Mouse (Mus musculus) liver, embryonic 15.5 days (tissue): Measurements from ENCODE around the gene Psmd2. TPM values are rescaled to one million over a fixed set of nuclear protein-coding genes. Genes with fewer than 3 reads are reported as not detected.

Experiments
- ATAC-seq: fragments of 200-750 bp; cut with Nextera tagmentation; 2 replicates; pipeline ENCODE4 v1.8.0; 2017; ENCODE audit warnings: moderate number of reproducible peaks, mild to moderate bottlenecking, moderate library complexity; ENCODE audit not compliant: insufficient read depth
- H3K27ac ChIP-seq: fragments of 300-500 bp; sonication (generic); replicated peaks from 2 replicates; pipeline ENCODE4 v1.5.1; 2015; ENCODE audit warnings: mild to moderate bottlenecking, inconsistent platforms
- H3K27me3 ChIP-seq: fragments of 300-500 bp; sonication (generic); 2 replicates; pipeline ENCODE4 v1.6.1; 2015; ENCODE audit warnings: mild to moderate bottlenecking, inconsistent platforms
- H3K36me3 ChIP-seq: fragments of 300-500 bp; sonication (generic); replicated peaks from 2 replicates; pipeline ENCODE4 v1.6.1; 2015; ENCODE audit warnings: moderate library complexity, mild to moderate bottlenecking, inconsistent platforms
- H3K4me1 ChIP-seq: fragments of 300-500 bp; sonication (generic); replicated peaks from 2 replicates; pipeline ENCODE4 v1.6.1; 2015; ENCODE audit warnings: inconsistent platforms
- H3K4me2 ChIP-seq: fragments of 300-500 bp; sonication (generic); 2 replicates; pipeline ENCODE4 v1.6.1; 2015; ENCODE audit warnings: moderate library complexity, mild to moderate bottlenecking, inconsistent platforms
- H3K4me3 ChIP-seq: fragments of 300-500 bp; sonication (generic); replicated peaks from 2 replicates; pipeline ENCODE4 v1.5.1; 2015; ENCODE audit warnings: mild to moderate bottlenecking, inconsistent platforms
- H3K9ac ChIP-seq: fragments of 300-500 bp; sonication (generic); 2 replicates; pipeline ENCODE4 v1.6.1; 2015; ENCODE audit warnings: moderate library complexity, mild to moderate bottlenecking, inconsistent platforms
- H3K9me3 ChIP-seq: fragments of 300-500 bp; sonication (generic); replicated peaks from 2 replicates; pipeline ENCODE4 v1.6.1; 2016; ENCODE audit warnings: inconsistent platforms
- WGBS: fragments of 180-500 bp; shearing (Covaris S2); methylation state at CpG from one replicate; pipeline ENCODE4 v1.1.7; 2015; ENCODE audit warnings: mixed read lengths; ENCODE audit not compliant: insufficient replicate concordance; 5-methylcytosine and 5-hydroxymethylcytosine counted together
- polyA plus RNA-seq: library from polyadenylated mRNA; unstranded; fragments of >200 nt; fragmentation: Nextera tagmentation; extraction: Ambion mirVana; gene quantifications from 2 replicates; pipeline ENCODE4 v1.2.1, GENCODE M21; 2015

Psmd2 gene
- polyA plus RNA-seq, 1 experiment from 2014 or later, result 164 TPM

DNA sequence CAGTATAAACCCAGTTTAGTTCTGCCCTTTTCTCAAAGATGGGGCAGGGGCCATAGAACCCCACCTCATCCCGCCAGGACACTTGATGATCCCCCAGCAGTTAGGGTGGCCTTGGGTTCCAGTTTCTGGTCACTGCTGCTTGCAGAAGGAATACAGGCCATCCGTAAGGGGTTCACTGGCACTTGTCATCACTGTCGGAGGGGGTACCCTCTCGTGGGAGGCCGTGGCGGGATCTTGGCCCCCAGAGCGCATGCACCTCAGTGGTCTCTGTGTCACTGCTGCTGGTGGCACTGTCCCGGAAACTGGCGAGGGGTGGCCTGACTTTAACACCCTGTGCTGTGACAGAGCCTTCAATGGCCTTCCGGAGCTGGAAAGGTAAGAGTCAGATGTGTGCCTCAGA is 51.6 kb downstream of the Psmd2 start:
- H3K4me1 ChIP-seq, result peaks cover 69% of the 10 kb centered on the region
- WGBS, result 73% methylated on average over 10 of the region's 10 CpGs
- H3K4me2 ChIP-seq, result peak overlapping the region; percentile 65
- no peak for ATAC-seq
- peak overlapping the region; percentile 54; the same call in 1 of the 2 replicates for H3K9ac ChIP-seq
- no peaks in the 10 kb centered on the region for H3K9me3 ChIP-seq
- peaks cover 18% of the 10 kb centered on the region for H3K27me3 ChIP-seq
- H3K4me3 ChIP-seq, result peak overlapping the region; percentile 21
- peak overlapping the region; percentile 91 for H3K27ac ChIP-seq
- peaks cover 25% of the 10 kb centered on the region for H3K36me3 ChIP-seq

DNA sequence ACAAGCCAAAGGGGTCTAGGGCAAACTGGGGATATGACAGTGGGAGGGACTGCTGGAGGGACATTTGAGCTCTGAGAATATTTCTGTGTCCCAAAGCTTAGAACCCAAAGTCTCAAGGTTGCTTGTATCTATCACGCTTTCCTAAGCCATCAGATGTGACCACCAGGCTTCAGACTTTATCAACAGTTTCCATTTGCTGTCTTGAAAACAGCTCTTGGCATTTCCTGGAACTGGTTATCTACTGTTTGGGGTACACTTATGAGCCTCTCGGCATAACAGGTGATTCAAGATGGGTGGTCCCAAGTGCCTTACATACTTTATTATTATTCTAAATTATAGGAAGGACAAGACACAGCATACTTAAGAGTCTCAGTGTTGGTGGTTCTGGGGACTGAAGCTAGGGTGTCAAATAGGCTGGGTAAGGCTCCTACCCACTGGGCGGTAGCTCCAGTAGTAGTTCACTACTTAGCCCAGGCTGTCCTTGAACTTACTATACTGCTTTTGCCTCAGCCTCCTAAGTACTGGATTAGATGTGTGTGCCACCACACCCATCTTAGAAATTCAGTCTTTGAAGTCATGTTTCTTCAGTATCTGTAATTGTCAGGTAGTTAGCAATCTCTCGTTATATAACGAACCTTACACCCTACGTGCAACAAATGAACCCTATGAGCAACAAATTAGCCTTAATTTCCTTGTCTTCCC is 52.4 kb downstream of the Psmd2 start:
- peak; percentile 76 for ATAC-seq
- Histone ChIP-seq H3K4me1 (peaks cover 75% of the 10 kb centered on the region), H3K9me3 (no peaks in the 10 kb centered on the region), H3K4me3 (peak overlapping the region; percentile 21), H3K36me3 (peaks cover 33% of the 10 kb centered on the region), H3K27me3 (peaks cover 10% of the 10 kb centered on the region), H3K9ac (peak overlapping the region; percentile 54; the same call in 1 of the 2 replicates), H3K4me2 (peak overlapping the region; percentile 65), H3K27ac (peak overlapping the region; percentile 91)
- WGBS, result 27% methylated on average over 6 of the region's 6 CpGs

DNA sequence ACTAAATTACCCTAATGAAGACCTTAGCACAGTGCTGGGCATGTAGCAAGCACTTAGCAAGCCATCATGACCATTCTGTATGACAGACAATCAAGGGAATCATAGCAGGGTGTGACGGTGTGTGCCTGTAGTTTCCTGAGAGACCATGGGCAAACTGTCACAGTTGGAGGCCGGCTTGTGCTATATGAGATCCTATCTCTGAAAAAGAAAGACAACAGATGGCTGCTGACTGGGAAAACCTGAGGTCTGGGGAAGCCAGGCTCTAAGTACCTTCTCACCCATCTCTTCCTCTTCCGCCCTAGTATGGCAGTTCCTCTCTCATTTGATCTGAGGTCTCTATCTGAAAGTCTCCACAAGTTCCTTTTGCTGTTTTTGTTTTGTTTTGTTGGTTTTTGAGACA is 54.3 kb downstream of the Psmd2 start:
- H3K9me3 ChIP-seq, result no peaks in the 10 kb centered on the region
- H3K4me1 ChIP-seq, result peaks cover 94% of the 10 kb centered on the region
- peaks cover 6% of the 10 kb centered on the region for H3K27me3 ChIP-seq
- H3K4me3 ChIP-seq, result no peak overlapping the region
- no peak overlapping the region; the same call in 1 of the 2 replicates for H3K9ac ChIP-seq
- no peak overlapping the region for H3K4me2 ChIP-seq
- peaks cover 52% of the 10 kb centered on the region for H3K36me3 ChIP-seq
- WGBS, result 39% methylated on average over 3 of the region's 3 CpGs
- ATAC-seq, result no peak
- H3K27ac ChIP-seq, result peak overlapping the region; percentile 91

DNA sequence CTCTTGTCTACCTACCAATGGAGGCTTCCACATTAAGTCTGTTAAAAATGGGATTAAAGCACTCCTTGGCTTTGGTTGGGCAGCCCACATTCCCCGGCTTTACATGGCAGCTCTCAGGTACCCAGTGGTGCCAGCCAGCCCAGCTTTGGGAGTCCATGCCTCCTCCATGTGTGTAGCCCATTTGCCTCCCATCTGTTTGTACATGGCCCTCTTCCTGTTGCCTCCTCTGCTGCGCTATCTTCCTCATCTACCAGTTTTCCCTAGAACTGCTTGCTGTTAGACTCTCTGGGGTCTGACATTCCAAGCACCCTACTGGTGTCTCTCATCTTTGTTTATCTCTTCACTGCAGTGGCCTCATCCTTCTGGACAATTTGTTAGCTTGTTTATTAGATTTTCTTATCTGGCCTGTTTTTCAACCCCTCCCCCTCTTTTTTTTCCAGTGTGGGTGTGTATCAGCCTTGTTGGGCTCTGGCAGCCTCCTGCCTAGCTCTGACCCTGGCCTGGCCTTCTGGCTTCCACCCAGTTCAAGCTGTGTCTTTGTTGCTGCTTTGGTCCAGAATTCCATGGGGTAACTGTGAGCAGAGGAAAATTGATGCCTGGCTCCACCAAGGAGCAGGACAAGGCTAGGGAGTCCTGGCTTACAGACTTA is 55.1 kb downstream of the Psmd2 start:
- H3K4me1 ChIP-seq, result peaks cover 98% of the 10 kb centered on the region
- H3K27ac ChIP-seq, result peak overlapping the region; percentile 91
- ATAC-seq, result peak; percentile 20; the same call in 1 of the 2 replicates
- WGBS, result 74% methylated on average over 2 of the region's 2 CpGs
- H3K36me3 ChIP-seq, result peaks cover 59% of the 10 kb centered on the region
- H3K4me2 ChIP-seq, result peak overlapping the region; percentile 21; the same call in 1 of the 2 replicates
- peak overlapping the region; percentile 45; the same call in 1 of the 2 replicates for H3K9ac ChIP-seq
- H3K27me3 ChIP-seq, result peaks cover 3% of the 10 kb centered on the region
- no peak overlapping the region for H3K4me3 ChIP-seq
- H3K9me3 ChIP-seq, result no peaks in the 10 kb centered on the region

DNA sequence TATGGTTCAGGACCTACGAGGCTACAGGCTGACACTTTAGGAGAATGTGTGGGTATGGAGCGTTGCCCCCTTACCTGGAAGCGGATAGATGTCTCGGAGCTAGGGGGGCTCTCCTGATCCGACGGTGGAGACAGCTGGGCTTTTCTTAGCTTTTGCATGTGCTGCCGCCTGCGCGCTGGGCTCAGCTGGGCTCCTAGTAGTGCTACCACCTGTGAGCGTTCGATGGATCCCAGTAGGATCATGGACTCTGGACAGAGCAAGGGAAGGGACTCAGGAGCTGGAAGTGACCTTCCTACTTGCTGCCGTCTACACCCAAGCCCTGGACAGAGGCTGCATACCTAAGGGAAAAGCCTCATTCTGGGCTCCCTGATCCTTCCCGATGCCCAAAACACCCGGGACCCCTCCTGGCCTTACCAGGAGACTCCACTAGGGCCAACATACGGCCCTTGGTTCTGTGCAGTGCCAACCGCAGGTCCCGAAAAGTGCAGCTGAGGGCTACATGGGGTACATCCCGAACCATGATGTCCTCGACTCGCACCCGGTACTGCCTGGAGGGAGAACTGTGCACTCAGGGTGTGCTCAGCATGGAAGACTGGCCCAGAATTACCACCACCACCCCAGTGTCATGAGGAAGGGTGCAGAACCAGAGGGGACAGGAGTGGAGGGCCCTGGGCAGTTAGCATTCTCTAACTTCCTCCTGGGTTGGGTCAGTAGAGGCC is 56.9 kb downstream of the Psmd2 start:
- H3K9me3 ChIP-seq, result no peaks in the 10 kb centered on the region
- peak overlapping the region; percentile 91; the same call in 1 of the 2 replicates for H3K27ac ChIP-seq
- peaks cover 67% of the 10 kb centered on the region for H3K36me3 ChIP-seq
- H3K4me1 ChIP-seq, result peaks cover 98% of the 10 kb centered on the region
- no peak overlapping the region for H3K4me2 ChIP-seq
- no peak overlapping the region for H3K4me3 ChIP-seq
- ATAC-seq, result no peak
- WGBS, result 88% methylated on average over 21 of the region's 21 CpGs
- no peaks in the 10 kb centered on the region for H3K27me3 ChIP-seq
- H3K9ac ChIP-seq, result no peak overlapping the region

DNA sequence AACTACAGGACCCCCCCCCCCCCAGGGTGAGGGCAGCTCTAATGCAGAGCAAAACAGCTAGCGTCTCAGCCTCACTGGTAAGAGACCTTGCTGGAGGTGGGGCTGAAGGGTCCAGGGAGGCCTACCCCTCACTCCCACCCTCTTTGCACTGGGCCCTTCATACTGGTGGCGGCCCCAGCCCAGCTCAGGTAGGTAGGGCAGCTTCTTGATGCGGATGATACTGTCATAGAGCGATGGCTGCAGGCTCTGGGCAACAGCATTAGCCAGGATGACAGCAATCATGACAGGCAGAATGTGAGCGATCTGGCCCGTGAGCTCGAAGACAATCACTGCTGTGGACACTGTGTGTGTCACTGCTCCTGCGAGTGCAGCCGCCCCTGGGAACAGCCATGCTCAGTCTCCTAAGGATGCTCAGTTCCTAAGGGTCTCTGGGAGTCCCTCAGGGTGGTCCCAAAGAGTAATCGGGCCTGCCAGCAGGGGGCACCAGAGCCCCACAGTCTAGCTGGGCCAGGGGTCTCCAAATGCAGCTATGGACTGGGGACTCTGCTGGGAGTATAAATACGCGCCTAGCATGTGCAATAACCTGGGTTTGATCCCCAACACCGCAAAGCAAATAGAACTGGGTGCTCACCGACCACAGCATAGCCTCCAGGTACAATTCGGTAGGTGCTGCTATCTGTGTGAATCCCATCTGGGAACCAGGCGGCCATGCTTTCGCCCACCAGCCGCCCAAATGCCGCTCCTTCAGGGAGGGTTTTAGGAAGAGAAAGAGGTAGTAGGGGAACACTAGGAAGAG is 57.7 kb downstream of the Psmd2 start:
- no peak overlapping the region for H3K4me3 ChIP-seq
- WGBS, result 73% methylated on average over 19 of the region's 19 CpGs
- H3K4me2 ChIP-seq, result no peak overlapping the region
- no peak overlapping the region for H3K27ac ChIP-seq
- H3K27me3 ChIP-seq, result no peaks in the 10 kb centered on the region
- no peaks in the 10 kb centered on the region for H3K9me3 ChIP-seq
- ATAC-seq, result no peak
- peaks cover 98% of the 10 kb centered on the region for H3K4me1 ChIP-seq
- H3K36me3 ChIP-seq, result peaks cover 67% of the 10 kb centered on the region
- no peak overlapping the region for H3K9ac ChIP-seq

DNA sequence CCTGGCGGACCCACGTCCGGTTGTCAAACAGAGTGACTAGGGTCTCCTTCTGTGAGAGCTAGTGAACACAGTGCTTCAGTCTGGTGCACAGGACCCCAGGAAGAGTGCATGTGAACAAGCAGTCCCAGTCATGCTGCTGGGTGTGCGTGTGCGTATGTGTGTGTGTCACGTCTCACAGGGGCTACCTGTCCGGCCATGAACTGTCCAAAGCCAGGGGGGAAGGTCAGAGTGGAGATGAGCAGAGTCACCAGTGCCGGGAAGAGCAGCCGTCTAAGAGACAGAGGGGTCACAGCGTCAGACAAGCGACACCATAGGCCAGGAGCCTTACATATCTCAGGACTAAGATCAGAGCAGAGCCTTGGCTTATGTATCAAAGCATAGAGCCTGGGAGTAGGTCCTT is 58.9 kb downstream of the Psmd2 start:
- no peaks in the 10 kb centered on the region for H3K27me3 ChIP-seq
- H3K27ac ChIP-seq, result peak overlapping the region; percentile 82; the same call in 1 of the 2 replicates
- no peak for ATAC-seq
- peaks cover 98% of the 10 kb centered on the region for H3K4me1 ChIP-seq
- H3K9ac ChIP-seq, result no peak overlapping the region
- no peaks in the 10 kb centered on the region for H3K9me3 ChIP-seq
- peaks cover 67% of the 10 kb centered on the region for H3K36me3 ChIP-seq
- WGBS, result 91% methylated on average over 11 of the region's 11 CpGs
- no peak overlapping the region for H3K4me2 ChIP-seq
- no peak overlapping the region for H3K4me3 ChIP-seq

DNA sequence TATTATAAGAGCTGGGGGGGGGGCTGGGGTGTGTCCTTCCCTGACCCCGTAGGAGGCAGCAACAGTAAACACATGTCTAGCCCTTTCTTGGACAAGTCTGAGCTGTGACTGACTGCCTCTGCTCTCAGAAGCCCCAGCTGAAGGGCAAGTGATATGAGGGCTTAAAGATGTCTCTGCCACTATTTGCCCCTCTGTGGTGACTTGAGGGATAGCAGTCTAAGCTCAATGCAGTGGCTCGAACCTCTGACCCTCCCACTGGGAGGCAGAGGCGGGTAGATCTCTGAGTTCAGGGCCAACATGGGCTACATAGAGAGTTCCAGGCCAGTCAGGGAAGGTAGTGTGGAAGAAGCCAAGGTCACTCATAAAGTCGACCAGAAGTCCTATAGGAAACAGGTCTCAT is 59.4 kb downstream of the Psmd2 start:
- no peaks in the 10 kb centered on the region for H3K27me3 ChIP-seq
- H3K36me3 ChIP-seq, result peaks cover 67% of the 10 kb centered on the region
- WGBS, result 53% methylated on average over 4 of the region's 4 CpGs
- no peak for ATAC-seq
- no peak overlapping the region for H3K4me2 ChIP-seq
- H3K9me3 ChIP-seq, result no peaks in the 10 kb centered on the region
- H3K9ac ChIP-seq, result no peak overlapping the region
- no peak overlapping the region for H3K4me3 ChIP-seq
- peaks cover 98% of the 10 kb centered on the region for H3K4me1 ChIP-seq
- H3K27ac ChIP-seq, result peak overlapping the region; percentile 82; the same call in 1 of the 2 replicates

DNA sequence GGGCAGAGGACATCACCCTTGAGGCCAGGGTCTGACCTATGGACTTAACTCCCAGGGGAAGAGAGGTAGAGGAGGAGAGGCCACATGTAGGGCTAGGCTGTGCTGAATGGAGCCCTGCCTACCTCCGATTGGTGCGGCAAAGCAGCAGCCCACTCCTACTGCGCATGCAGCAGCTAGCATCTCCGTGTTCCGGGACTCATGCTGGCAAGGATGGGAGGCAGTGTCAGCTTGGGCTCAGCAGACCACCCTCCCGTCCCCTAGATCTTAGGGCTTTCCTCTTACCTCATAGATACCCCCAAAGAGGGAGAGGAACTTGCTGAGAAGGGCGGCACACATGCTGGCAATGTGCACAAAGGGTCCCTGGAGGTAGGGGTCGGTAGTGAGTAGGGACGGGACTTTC is 60.7 kb downstream of the Psmd2 start:
- H3K4me1 ChIP-seq, result peaks cover 98% of the 10 kb centered on the region
- peak overlapping the region; percentile 74; the same call in 1 of the 2 replicates for H3K9ac ChIP-seq
- peak overlapping the region; percentile 82; the same call in 1 of the 2 replicates for H3K27ac ChIP-seq
- no peaks in the 10 kb centered on the region for H3K9me3 ChIP-seq
- H3K27me3 ChIP-seq, result no peaks in the 10 kb centered on the region
- H3K4me3 ChIP-seq, result no peak overlapping the region
- WGBS, result 79% methylated on average over 9 of the region's 9 CpGs
- H3K4me2 ChIP-seq, result peak overlapping the region; percentile 100
- H3K36me3 ChIP-seq, result peaks cover 56% of the 10 kb centered on the region
- ATAC-seq, result no peak

DNA sequence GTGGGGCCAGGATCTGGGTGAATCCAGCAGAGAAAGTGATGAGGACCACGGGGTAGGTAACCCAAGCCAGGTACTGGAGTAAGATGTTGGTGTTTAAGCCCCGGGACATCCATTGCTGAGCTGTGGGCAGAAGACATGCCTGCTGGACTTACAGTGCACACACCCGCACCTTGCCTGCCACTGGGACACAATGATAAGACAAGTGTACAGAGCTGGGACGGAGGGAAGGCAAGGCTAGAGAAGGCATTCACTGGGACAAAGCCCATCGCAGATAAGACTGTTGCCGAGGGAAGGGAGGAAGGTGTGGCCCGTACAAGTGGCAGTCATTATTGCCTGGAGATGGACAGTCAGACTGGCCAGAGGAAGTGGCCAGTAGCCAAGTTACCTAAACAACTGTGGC is 61.4 kb downstream of the Psmd2 start:
- peak overlapping the region; percentile 82 for H3K27ac ChIP-seq
- H3K9me3 ChIP-seq, result no peaks in the 10 kb centered on the region
- H3K4me2 ChIP-seq, result peak overlapping the region; percentile 100
- 26% methylated on average over 7 of the region's 7 CpGs for WGBS
- H3K27me3 ChIP-seq, result no peaks in the 10 kb centered on the region
- peak overlapping the region; percentile 77 for H3K4me3 ChIP-seq
- H3K36me3 ChIP-seq, result peaks cover 49% of the 10 kb centered on the region
- peaks cover 95% of the 10 kb centered on the region for H3K4me1 ChIP-seq
- peak overlapping the region; percentile 74 for H3K9ac ChIP-seq
- peak; percentile 14 for ATAC-seq
